Mouse (Mus musculus) forebrain, embryonic 14.5 days (tissue): ENCODE results near the gene Pdlim5. TPM values are rescaled to one million over a fixed set of nuclear protein-coding genes. Genes with fewer than 3 reads are reported as not detected.

Source experiments
- polyA plus RNA-seq: library from polyadenylated mRNA; unstranded; fragments of >200 nt; fragmentation: Nextera tagmentation; extraction: Ambion mirVana; gene quantifications from 2 replicates; pipeline ENCODE4 v1.2.1, GENCODE M21; 2014

Gene Pdlim5
- polyA plus RNA-seq, 1 experiment from 2014 or later, result 14.3 TPM

Other genes starting within 250 kb of the Pdlim5 start
- 4.2 and 4.5 TPM in 2 replicates for gene Bmpr1b, start 226.3 kb downstream of the Pdlim5 start, polyA plus RNA-seq
- not detected in 2 replicates for gene Gbp5, start 98.3 kb upstream of the Pdlim5 start, polyA plus RNA-seq
- gene Gbp7, start 134.6 kb upstream of the Pdlim5 start, polyA plus RNA-seq, result 1.5 TPM in 2 replicates
- 1.0 and 1.5 TPM in 2 replicates for gene Gbp3, start 164.3 kb upstream of the Pdlim5 start, polyA plus RNA-seq
- not detected in 2 replicates for gene Gbp2b, start 199.2 kb upstream of the Pdlim5 start, polyA plus RNA-seq
- 0.33 and 0.63 TPM in 2 replicates for gene Gbp2, start 224.9 kb upstream of the Pdlim5 start, polyA plus RNA-seq